Mouse (Mus musculus): ENCODE results near the gene Kcnip1.

Gene Kcnip1

DNA sequence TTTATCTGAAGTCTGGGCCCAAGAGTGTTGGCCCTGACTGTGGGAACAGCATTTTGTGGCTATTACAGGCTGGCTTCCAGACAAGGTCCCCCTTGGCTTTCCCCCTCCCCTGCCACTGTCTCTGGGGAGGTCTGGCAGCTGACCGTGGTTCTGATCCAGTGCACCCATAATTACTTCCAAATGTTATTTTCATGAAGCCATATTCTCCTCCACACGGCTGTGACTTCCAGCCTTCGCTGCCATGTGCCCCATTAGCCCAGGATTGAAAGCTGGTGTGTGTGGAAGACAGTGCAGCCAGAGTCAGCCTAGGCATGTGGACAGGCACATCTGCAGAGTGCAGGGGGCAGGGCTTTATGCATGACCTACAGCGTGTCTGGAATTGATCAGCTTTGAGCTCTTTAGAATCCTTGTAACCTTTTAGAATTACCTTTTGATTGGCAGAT lies 240.5 kb downstream of the Kcnip1 start:
- DNase-seq (ENCODE audit: low spot score), result no peak

DNA sequence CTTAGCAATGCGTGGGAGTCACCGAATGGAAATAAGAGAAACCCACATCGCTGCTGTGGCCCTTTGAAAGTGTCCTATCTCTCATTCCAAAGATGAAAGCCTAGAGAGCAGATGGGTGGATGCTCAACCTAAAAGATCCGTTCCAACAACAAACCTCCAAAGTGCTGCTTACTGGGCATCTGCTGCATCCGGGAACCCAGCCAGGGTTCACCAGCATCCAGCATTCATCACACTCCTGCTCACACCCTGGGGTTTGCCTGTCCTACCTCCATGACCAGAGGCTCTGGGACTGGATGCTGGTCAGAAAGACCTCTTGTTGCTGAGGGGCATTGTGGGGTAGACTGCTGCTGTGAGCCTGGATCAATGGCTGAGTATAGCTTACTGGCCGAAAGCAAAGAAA lies 241.4 kb downstream of the Kcnip1 start:
- DNase-seq (ENCODE audit: low spot score), result no peak

DNA sequence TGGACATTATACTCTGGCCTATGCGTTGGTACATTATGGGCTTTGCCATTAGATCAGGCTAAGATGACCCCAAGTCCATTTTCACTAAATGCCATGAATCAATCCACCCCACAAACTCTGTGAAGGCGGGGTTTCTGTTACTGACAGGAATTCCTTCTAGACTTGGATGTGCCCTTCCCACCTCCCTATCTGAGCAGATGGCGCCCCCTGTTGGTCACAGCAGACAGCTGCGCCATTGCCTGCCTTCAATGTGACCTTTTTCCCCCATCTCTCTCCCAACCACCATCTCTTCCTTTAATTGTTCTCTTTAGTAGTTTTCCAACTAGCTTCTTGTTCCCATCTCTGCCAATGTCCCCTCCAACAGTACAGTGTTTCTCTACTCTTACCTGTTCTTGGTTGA lies 243.0 kb downstream of the Kcnip1 start:
- DNase-seq (ENCODE audit: low spot score), result no peak

DNA sequence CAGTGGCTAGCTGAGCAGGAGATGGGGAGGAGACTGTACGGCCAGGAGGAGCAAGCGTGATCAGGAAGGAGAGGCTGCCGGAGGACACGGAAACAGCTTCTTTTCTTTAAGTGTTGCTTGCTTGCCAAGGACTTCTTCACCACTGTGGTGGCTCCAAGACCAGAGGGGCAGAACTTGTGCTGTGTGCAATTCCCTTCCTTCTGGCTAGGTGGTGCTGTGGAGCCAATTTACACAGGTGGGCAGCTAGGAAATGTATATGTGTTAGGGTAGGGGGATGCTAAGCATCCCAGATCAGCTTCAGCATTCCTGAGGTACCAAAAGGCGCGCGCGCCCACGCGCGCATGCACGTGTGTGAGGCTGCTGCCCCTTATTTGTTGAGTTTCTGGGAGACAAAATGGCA lies 243.5 kb downstream of the Kcnip1 start:
- no peak for DNase-seq (ENCODE audit: low spot score)

DNA sequence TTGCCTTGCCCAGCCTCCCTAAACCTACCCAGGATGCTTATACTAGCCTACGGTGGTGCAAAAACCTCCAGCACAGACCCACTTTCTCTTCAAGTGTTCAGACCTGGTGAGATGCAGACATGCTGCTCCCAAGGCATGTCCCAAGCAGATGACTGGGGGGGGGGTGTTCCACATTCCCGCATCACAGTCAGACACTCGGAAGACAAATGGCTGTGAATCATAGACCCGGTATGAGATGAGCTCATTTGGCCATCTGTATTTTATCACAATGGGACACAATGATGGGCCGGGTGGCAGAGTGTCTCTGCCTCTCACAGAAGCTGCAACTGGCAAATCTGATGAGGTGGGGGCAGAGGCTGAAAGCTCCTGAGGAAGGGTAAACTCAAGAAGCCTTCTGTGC lies 244.2 kb downstream of the Kcnip1 start:
- DNase-seq (ENCODE audit: low spot score), result no peak

DNA sequence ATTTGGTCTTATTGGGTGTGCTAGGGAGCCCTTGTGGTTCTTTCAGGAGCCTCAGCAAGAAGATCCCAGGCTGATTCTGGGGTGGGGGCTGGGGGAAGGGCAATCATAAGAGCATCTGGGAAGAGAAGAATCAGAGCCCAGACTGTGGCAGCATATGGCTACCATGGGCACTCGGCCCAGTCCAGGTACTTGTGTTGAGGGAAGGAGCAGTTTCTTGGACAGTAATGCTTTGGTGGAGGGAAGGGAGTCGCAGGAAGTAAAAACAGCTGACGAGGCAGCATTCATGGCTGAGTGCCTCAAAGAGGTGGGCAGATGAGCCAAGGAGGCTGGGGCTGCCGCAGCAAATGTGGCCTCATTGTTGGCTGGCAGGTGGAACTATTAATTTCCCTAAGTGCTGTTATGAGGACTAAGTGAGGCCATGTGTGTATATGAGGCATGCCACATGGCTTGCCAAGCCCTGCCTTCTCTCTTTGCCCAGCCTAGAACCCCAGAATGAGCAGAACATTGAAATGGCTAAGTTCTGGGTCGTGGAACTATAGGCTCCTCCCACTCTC lies 245.5 kb downstream of the Kcnip1 start:
- DNase-seq (ENCODE audit: low spot score), result no peak

DNA sequence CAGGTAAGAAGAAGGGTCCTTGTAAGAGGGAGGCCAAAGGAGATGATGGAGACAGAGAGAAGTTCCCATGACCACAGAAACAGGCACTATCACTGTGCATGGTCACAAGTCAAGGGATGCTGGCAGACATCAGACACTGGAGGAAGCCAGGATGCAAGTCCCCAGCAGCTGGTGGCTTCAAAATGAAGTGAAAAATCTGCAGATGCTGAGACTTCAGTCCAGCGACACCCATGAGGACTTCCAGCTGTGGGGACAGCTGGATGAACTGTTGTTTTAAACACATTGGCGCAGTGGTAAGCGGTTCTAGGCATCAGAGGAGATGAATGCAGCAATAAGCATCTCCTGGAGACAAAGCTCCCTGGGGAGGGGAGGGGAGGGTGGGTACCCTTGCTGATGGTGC lies 246.6 kb downstream of the Kcnip1 start:
- DNase-seq (ENCODE audit: low spot score), result no peak

DNA sequence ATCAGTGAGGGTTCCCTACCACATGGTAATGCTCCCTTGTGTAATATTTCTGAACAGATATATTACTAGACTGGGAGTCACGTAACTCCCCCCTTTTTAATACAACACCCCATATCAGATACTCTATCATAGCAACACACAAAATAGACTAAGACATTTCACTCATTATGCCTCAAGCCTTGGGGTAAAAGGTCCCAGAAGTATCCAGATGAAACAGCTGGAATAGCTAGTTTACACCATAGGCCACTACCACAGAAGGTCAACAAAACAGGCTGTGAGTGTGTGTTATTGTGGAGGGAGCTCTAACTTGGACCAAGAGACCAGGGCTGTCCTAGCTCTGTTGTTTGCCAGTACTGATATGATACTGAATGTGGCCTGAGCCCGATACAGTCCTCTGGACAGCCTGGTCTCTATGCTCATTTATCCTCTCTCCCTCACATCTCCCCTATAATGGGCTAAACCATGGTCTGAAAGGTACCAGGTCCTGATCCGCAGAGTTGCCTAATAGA lies 247.1 kb downstream of the Kcnip1 start:
- no peak for DNase-seq (ENCODE audit: low spot score)

DNA sequence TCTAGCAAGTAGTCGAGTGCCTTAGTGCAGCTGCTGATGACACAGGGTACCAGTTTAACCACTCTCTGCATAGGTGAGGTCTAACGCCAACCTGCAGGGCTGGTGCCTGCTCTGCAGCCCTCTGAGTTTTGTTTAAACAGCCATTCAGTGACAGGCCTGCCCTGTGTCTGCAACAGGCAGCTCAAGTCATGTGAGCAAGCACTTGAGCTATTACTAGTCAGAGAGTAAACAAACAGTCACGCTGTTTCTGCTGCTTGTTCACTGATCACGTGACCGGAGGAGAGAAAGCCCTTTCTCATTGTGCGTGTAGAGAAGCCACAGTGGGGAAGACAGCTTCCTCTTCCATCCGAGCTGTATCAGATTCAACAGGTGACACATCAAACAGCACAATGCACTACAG lies 248.5 kb downstream of the Kcnip1 start:
- DNase-seq (ENCODE audit: low spot score), result no peak

DNA sequence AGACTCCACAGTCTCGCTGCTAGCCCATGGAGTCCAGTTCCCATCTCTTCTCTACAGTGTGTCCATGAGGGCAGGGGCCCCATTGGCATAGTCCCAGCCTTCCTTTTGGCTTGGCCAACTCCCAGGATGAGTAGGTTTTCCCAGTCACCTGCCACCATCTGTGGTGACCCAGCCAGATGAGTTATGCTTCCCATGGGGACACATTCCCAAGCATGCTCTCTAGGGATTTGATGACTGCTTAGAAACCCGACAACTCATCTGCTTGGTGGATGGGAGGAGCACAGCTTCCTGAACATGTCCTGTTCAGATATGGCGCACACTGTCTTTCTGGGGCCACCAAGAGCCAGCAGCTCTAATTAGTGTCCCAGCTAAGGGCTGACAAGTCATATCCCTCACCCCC lies 252.8 kb downstream of the Kcnip1 start:
- DNase-seq (ENCODE audit: low spot score), result no peak

DNA sequence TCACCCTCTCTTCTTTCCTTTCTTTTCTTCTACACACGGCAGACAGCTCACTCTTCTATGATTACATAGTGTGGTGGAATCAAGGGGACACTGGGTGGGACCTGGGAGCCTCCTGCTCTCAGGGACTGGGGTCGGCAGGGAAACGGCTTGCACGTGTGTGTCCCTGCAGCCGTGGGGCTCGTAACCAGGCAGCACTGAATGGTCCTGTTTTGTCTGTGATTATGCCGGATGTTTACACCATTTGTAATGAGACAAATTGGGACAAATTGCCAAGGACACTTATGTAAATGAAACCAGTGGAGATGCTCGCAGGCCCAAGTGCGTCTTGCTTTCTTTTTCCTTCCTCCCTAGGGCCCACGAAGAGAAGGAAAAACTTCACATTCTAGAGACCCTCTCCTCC lies 256.5 kb downstream of the Kcnip1 start:
- no peak for DNase-seq (ENCODE audit: low spot score)

DNA sequence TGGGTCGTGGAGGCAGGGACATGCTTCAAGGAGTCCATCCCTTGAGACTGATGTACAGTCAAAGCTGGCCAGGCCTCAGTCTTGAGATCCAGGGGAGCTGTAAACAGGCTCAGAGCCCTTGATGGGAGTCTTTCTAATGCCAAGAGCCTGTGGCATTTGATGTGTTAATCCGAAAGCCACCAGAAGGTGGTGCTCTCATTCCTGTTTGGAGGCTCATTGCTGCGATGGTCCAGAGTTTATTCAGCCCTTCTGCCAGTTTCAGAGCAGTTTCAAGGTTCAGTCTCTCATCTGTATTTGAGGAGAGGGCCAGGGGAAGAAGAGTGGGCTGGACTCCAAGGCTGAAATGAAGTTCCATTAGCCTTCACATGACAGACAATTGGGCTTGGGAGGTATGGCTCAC lies 259.7 kb downstream of the Kcnip1 start:
- peak; percentile 26 for DNase-seq (ENCODE audit: low spot score)

DNA sequence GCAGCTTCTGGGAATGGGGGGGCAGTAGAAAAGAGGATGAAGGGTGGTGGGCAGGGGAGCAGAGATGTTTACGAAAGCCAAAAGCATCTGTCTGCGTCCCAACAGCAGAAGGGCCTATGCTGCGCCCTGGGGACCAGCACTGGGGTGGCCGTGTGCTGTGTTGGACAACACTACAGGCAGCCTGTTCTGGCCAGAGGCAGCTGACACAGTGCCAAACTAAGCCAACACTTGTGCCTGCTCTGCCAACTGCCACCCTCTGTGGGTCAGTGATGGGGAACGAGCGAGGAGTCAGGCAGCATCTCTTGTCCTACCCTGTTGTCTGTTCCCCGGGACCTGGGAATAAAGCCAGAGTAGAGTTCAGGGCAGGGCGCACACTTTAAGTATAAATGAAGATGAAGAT lies 260.6 kb downstream of the Kcnip1 start:
- no peak for DNase-seq (ENCODE audit: low spot score)

DNA sequence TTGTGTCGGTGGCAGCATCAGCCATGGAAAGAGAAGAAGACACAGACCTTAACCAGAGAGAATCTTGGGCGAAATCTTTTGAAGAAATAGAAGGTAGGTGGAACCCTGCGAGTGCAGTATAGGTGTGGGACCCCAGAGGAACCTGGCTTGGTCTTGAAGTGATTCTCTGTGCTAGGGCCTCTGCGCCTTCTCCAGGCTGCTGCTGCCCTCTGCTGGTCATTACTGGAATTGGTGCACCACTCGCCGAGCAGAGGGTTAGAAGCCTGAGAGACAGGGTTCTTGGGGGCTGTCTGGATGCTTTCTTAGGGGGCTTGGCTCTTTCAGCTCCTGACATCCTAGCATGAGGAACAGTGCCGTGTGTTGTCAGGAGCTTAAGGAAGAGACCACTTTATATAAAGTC lies 271.7 kb downstream of the Kcnip1 start:
- peak; percentile 35 for DNase-seq (ENCODE audit: low spot score)

DNA sequence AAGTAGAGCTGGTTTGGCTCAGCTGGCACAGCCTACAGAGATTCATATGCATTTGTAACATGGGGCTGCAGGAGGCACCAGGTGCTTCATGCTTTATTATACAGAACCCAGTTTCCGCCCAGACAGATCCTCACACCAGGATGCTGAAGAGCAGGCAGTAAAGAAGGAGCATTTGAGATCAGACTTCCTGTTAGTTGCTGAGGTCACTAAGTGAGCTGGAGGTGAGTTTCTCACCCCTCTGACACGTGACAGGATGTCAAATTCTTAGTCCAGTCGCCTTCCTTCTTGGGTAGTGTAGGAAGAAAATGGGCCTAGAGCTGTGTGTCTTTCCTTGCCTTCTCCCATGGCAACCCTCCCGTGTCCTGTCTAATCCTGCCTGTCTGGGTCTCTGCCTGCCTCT lies 286.2 kb downstream of the Kcnip1 start:
- DNase-seq (ENCODE audit: low spot score), result no peak

DNA sequence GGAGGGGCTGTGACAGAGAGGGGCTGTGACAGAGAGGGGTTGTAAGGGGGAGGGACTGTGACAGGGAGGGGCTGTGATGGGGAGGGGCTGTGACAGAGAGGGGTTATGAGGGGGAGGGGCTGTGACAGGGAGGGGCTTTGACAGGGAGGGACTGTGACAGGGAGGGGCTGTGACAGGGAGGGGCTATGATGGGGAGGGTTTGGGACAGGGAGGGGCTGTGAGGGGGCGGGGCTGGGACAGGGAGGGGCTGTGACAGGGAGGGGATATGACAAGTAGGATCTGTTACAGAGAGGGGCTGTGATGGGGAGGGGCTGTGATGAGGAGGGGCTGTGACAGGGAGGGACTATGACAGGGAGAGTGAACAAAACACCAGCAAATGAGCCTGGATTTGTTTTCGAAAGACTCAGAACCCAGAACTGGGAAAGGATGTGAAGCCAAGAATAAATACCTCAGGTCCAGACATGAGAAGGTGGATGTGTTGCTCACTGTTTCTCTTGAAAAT lies 290.9 kb downstream of the Kcnip1 start:
- DNase-seq (ENCODE audit: low spot score), result no peak

DNA sequence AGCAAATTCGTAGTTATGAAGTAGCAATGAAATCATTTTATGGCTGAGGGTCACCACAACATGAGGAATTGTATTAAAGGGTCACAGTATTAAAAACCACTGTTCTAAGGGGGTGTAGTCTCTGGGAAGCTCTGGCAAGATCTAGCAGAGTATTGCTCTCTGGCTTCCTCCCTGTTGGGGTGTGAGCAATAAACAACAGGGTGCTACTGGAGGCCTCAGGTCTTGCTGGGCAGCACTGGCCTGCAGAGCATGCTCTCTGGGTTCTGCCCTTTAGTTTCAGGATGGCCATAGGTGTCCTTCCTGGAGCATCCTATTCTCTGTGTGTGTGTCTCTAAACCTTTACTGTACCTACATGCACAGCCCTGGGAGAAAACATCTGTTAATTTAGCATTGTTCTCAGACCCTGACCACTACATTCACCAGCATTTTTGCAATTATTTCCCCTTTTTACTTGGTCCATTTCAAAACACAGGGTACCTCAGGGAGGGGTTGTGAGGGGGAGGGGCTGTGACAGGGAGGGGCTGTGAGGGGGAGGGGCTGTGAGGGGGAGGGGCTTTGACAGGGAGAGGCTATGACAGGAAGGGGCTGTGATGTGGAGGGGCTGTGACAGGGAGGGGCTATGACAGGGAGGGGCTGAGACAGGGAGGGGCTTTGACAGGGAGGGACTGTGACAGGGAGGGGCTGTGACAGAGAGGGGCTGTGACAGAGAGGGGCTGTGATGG lies 291.6 kb downstream of the Kcnip1 start:
- DNase-seq (ENCODE audit: low spot score), result no peak

DNA sequence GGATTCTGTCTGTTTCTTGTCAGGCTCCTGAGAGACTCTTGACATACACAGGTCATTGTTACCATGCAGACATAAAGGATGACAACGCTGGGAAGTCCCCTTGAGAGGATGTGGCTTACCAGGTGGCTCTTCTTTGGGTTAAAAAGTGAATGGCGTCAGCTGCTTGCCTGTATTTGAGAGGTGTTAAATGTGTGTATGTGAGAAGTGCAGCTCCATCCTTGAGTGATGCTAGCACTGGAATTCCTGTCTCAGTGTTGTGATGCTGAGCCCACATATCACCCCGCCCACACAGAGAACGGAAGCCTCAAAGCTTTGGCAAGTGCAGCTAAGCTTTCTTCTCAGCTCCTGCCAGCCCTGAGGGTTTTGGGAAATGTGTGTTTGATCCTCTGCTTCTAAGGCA lies 292.2 kb downstream of the Kcnip1 start:
- DNase-seq (ENCODE audit: low spot score), result no peak

DNA sequence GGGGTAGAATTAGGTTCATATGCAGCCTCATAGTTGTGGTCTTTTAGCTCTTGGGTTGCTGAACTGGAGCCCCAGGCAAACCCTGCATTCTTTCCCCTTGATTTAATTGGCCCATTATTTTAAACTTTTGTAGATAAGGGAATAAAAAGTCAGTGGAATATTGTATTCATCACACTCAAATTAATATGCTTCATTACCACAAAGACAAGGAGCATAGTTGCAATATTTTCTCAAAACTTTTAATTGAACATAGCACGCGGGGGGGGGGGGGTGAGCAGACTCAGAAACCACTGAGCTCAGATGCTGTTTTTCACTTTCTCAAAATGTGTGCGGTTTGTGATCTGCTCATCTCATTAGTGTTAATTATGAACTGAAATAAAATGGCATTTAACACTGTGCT lies 302.8 kb downstream of the Kcnip1 start:
- no peak for DNase-seq (ENCODE audit: low spot score)

DNA sequence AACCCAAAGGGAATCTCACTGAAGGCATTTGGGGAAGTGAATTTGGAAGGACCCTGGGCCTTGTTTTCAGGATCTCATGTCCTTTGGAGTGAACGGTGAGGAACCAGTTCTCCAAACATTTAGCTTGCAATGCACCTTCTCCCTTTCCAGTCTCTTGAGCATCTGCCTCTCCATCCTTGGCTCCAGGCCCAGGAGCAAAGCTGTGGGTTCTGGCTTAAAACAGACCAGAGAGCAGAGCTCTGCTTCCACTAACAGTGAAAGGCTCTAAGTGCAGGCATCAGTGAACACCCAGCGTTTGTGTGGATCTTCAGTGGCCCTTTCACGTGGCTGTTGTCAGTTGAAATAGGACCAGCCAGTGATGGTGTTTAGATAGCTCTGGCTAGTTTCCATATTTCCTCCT lies 307.0 kb downstream of the Kcnip1 start:
- peak; percentile 20 for DNase-seq (ENCODE audit: low spot score)

DNA sequence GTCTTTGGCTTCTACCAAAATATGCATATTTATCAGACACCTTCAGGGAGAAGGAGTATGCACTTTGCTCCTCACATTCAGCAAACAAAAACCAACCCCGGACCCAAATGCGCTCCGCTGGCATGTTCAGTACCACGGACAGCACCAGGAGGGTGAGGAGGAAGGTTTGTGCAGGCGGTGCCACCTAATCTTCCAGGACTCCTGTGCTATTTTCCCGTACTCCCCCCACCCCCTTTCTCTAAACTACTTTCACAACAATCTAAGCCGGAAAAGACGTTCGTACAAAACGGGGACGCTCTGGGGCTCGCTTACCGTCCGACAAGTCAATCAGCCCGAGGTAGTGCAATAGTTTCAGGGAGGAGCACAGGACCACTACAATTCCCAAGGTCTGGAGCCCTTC lies 312.8 kb downstream of the Kcnip1 start:
- DNase-seq (ENCODE audit: low spot score), result no peak

DNA sequence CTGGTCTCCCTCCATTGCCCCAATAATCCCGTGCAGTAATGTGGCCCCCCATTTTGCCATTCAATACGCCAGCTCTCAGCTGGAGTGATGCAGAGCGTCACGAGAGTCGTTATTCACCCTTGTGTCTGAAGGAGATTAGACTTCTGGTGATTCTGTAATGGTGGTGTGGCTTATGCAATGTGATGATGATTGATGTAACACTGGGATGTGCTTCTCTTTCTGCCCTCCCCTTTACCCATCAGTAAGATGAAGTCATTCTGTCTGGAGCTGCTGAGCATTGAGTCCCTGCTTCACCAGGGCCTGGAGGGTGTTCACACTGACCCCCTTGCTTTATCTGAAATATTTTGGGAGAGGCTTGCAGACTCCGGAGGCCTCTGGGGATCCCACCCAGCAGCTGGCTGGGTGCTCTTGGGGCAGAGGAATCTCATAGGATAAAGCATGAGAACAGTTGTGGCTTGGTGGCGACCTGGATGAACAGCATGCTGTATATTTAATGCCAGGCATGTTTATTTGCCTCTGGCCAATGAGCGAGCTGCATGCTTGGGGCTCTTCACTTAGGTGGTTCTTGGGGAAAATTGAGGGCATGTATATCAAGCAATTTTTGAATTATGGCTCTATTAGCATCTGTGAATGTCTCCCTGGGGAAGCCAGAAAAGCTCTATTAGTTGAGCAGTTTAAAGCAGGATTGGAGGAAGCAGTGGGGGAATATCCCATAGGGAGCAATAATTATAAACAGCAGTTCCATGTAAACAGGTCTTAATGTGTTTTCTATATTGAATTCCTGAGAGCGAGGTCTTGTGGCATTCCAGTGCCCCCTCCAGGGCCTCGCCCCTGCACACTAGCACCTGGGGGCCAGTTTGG lies 322.6 kb downstream of the Kcnip1 start:
- DNase-seq (ENCODE audit: low spot score), result peak; percentile 40

DNA sequence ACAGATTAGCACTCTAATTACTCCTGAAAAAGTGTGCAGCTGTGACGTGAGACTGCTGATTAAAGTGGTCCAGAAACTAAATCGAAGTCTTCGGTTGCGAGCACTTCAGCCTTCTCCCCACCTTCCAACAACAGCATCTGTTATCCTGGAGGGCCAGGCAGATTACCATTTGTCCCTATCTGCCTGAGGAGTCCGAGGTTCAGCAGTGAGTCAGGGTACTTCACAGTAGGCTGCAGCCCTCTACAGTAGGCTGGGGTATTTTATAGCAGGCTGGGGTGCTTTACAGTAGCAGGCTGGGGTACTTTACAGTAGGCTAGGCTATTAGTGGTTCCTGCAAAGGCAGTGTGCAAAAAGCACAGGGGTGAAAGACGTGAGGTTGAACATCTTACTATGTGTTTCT lies 324.6 kb downstream of the Kcnip1 start:
- DNase-seq (ENCODE audit: low spot score), result no peak

All from MN1 (cell line).